Mouse (Mus musculus): ENCODE results near the gene Bik. TPM values are rescaled to one million over a fixed set of nuclear protein-coding genes. Genes with fewer than 3 reads are reported as not detected.

Bik gene
- polyA plus RNA-seq (2017; shearing (Covaris generic)), result 1 to 10 TPM; 3.5 to 3.7 TPM

DNA sequence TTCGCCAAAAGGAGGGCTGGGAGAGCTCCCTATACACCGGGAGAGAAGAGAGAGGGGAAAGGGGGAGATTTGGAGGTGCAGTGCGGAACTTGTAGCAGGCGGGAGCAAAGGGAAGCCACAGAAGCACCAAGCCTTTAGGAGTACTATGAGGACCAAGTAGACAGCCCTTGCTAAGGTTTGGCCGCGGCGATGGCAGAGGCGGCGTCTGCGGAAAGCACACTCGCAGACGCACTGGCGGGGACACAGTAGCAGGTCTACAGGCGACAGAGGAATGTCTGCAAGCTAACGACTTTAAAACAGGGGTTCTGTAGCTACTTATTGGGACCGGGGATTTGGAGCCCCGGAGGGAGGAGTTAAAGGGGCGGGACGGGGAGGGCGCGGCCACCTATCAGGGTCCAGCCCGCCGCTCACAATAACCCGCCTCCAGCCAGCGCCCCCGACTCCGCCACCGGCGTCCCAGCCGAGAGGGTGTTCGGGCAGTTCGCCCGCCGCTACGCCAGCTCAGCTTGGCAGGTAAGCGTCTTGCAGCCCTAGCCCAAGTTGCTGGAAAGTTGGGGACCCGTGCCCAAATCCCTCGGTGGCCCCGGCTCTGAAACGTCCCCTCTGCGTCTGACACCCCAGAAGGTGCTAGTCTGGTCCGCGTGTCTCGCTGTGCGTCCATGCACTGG lies at the start of gene Bik:
Gene Bik, plus strand, starts transcription at position 439 of the 668 bp plus-strand sequence.

DNA sequence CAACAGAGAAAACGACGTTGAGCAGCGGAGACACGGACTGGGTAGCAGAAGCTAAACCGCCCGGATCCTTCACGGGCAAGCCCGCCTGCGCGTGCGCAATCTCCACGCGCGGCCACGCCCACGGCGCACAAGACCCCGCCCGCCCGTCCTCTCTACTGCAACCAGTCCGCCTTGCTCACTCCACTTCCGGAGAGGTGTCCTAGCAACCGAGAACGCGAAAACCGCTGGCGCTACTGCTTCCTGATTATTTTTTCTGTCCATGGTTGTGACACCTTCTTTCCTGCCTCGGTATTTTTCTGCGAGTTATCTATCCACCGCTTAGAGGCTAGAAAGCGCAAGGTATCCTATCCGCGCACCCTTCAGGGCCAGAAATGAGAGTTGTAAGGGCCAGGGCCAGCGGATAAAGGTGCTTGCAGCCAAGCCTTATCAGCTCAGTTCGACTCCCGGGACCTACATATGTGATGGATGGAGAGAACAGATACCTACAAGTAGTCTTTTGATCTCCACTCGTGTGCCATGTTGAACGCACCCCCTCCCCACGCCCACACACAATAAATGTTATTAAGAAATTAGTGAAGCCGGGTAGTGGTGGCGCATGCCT lies 15.8 kb upstream of the Bik start, which contains the start of gene Ttll1:
Gene Ttll1, minus strand, starts transcription at position 89 of the 601 bp plus-strand sequence.

DNA sequence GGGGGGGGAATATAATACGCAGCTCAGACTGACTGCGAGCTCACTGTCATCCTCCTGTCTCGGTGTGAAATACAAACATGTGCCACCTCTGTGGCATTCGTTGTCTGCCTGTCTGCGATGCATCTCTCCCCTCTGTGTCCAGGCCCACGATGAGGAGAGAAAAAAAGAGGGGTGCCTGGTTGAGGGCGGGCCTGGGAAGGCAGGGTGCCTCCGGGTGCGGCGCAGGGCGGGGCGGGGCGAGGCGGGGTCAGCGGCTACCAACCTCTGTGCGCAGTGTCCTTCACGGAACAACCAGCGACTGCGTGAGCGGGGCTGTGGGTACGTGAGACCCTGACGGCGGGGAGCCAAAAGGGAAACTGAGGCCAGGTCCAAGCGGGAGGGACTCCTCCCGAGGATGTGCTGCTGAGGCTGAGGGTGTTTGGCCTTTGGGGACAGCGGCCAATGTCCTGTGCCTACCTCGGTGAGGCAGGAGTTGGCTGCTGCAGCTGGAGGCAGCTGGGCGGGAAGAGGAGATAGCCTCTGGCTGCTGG lies 36.7 kb downstream of the Bik start, which contains the start of the genes Tspo and Mcat:
Gene Tspo, plus strand, starts transcription at position 266 of the 530 bp plus-strand sequence.
Gene Mcat, minus strand, starts transcription at position 461 of the 530 bp plus-strand sequence.

Other genes with a start within 250 kb of the Bik start
- gene Arfgap3, start 176.6 kb upstream of the Bik start, polyA plus RNA-seq (2017; shearing (Covaris generic)), result 10 to 100 TPM; 14.5 to 15.7 TPM
- gene Pacsin2, start 62.3 kb upstream of the Bik start, polyA plus RNA-seq (2017; shearing (Covaris generic)), result 10 to 100 TPM; 42.0 to 56.0 TPM
- 1 to 10 TPM; 5.1 to 7.1 TPM for gene Ttll1, start 16.0 kb upstream of the Bik start, polyA plus RNA-seq (2017; shearing (Covaris generic))
- gene Tspo, start 36.7 kb downstream of the Bik start, polyA plus RNA-seq (2017; shearing (Covaris generic)), result 100 to 1,000 TPM; 394 to 406 TPM
- 10 to 100 TPM; 23.3 to 26.6 TPM for gene Mcat, start 36.9 kb downstream of the Bik start, polyA plus RNA-seq (2017; shearing (Covaris generic))
- gene Ttll12, start 68.3 kb downstream of the Bik start, polyA plus RNA-seq (2017; shearing (Covaris generic)), result 10 to 100 TPM; 15.8 to 19.8 TPM
- under 1 TPM; 0.11 to 0.77 TPM for gene Scube1, start 198.2 kb downstream of the Bik start, polyA plus RNA-seq (2017; shearing (Covaris generic))